Mouse (Mus musculus): ENCODE data around the gene Cdk19. TPM values are rescaled to one million over a fixed set of nuclear protein-coding genes. Genes with fewer than 3 reads are reported as not detected.

The Cdk19 gene
- polyA plus RNA-seq, 1 experiment from 2014 or later: 9.5 TPM

DNA sequence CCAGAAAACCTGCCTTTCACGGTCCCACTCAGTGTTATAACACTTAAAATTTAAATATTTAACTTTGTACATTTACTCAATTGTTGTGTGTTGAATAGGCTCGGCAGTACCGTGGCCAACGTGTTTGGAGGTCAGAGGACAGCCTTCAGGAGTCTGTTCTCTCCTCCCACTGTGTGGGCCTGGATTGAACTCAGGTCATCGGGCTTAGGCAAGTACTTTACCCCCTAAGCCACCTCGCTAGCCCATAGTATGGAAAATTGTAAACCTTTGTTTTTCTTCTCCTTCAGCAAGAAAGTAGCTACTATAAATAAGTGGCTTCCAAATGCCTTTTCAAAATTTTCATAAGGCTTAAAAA, 86.7 kb downstream of the Cdk19 start:
- Histone ChIP-seq H3K4me3 (no peak overlapping the region), H3K9me3 (replicated peaks) (no peaks in the 10 kb centered on the region), H3K27ac (ENCODE audit: poor library complexity, severe bottlenecking) (no peak overlapping the region), H3K4me1 (replicated peaks) (peaks cover 15% of the 10 kb centered on the region), H3K4me2 (no peak overlapping the region), H3K9ac (no peak overlapping the region), H3K27me3 (replicated peaks) (no peaks in the 10 kb centered on the region), H3K36me3 (no peaks in the 10 kb centered on the region)
- no peak for ATAC-seq (ENCODE audit: insufficient number of reproducible peaks, low FRiP score)
- WGBS: 69% methylated on average over 6 of the region's 6 CpGs

DNA sequence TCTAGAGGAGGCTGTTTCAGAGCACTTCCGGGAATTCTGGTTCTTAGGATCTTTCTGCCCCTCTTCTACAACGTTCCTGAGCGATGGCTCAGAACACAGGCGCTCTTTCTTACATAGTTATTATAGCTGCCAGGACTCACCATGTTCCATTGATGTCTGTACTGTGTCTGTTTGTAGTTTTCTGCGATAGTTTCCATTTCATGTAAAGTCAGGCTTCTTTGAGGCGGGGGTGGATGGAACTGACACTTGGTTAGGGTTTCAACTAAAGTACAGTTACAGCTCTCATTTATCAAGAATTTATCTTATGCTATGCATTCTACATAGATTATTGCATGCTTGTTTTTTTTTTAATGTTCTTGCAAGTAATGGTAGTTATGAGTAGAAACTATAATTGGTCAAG, 89.3 kb downstream of the Cdk19 start:
- 71% methylated on average over 6 of the region's 6 CpGs for WGBS
- H3K9ac ChIP-seq: no peak overlapping the region
- no peaks in the 10 kb centered on the region for H3K36me3 ChIP-seq
- H3K9me3 ChIP-seq (replicated peaks): no peaks in the 10 kb centered on the region
- H3K27ac ChIP-seq (ENCODE audit: poor library complexity, severe bottlenecking): no peak overlapping the region
- no peak overlapping the region for H3K4me2 ChIP-seq
- no peaks in the 10 kb centered on the region for H3K27me3 ChIP-seq (replicated peaks)
- H3K4me3 ChIP-seq: no peak overlapping the region
- ATAC-seq (ENCODE audit: insufficient number of reproducible peaks, low FRiP score): no peak
- peaks cover 12% of the 10 kb centered on the region for H3K4me1 ChIP-seq (replicated peaks)

DNA sequence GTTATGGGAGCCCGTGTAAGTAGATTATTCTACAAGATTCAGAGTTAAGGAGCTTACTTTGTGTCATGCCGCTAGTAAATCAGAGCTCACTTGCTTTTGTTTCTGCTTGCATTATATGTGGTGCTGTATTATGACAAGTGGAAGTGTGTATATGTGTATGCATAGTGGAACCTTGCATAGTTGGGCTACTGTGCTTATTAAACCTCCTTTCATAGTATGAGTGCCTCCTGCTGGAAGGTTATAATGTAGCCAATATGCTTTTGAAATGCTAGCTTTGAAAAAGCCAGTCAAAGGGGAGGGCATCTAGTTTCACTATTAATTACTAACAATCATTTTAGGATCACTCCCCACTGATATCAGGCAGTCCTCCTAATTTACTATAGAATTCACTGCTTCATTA, 89.7 kb downstream of the Cdk19 start:
- Histone ChIP-seq H3K4me2 (no peak overlapping the region), H3K9me3 (replicated peaks) (no peaks in the 10 kb centered on the region), H3K4me1 (replicated peaks) (peaks cover 14% of the 10 kb centered on the region), H3K4me3 (no peak overlapping the region), H3K9ac (no peak overlapping the region), H3K27me3 (replicated peaks) (no peaks in the 10 kb centered on the region), H3K36me3 (no peaks in the 10 kb centered on the region), H3K27ac (ENCODE audit: poor library complexity, severe bottlenecking) (no peak overlapping the region)
- ATAC-seq (ENCODE audit: insufficient number of reproducible peaks, low FRiP score): no peak
- 88% methylated on average over 2 of the region's 2 CpGs for WGBS

DNA sequence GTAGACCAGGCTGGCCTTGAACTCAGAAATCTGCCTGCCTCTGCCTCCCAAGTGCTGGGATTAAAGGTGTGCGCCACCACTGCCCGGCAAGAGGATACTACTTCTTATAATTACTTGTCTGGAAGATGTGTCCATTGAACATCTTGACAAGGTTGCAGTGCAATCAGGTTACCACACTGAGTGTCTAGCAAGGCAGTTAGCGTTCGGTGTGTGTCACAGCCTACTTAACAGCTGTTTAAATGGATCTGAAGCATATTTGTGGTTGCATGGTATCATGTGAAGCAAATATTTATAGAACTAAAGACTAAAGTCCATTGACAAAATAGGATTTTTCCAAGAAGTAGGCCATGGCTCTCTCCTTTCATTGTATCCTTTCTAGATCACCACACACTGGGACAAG, 90.8 kb downstream of the Cdk19 start:
- Histone ChIP-seq H3K9me3 (replicated peaks) (no peaks in the 10 kb centered on the region), H3K4me1 (replicated peaks) (peaks cover 13% of the 10 kb centered on the region), H3K36me3 (no peaks in the 10 kb centered on the region), H3K27ac (ENCODE audit: poor library complexity, severe bottlenecking) (no peak overlapping the region), H3K9ac (no peak overlapping the region), H3K4me3 (no peak overlapping the region), H3K27me3 (replicated peaks) (no peaks in the 10 kb centered on the region), H3K4me2 (no peak overlapping the region)
- ATAC-seq (ENCODE audit: insufficient number of reproducible peaks, low FRiP score): no peak
- 93% methylated on average over 4 of the region's 4 CpGs for WGBS

DNA sequence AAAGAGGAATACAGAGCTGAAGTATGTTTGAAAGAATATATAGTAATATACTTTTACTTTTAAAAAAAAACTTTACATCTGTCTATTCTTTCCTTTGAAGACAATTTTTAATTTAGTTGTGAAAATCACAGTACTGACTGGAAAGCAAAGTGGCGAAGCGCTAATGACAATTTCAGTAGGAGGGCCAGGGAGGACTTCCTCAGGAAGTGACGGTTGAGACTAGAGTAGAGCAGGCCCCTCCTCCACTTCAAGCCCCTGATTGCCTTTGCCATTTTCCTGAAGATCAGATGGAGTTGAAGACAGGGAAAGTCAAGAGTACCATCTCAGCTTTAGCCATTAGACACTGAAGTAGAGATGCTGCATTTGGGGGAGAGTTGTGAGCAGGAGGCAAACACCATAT, 92.6 kb downstream of the Cdk19 start:
- Histone ChIP-seq H3K36me3 (no peaks in the 10 kb centered on the region), H3K27ac (ENCODE audit: poor library complexity, severe bottlenecking) (no peak overlapping the region), H3K4me1 (replicated peaks) (peaks cover 5% of the 10 kb centered on the region; the same call in 1 of the 2 replicates), H3K9me3 (replicated peaks) (no peaks in the 10 kb centered on the region), H3K27me3 (replicated peaks) (no peaks in the 10 kb centered on the region), H3K9ac (no peak overlapping the region), H3K4me3 (no peak overlapping the region), H3K4me2 (no peak overlapping the region)
- ATAC-seq (ENCODE audit: insufficient number of reproducible peaks, low FRiP score): no peak
- WGBS: 79% methylated on average over 3 of the region's 3 CpGs

DNA sequence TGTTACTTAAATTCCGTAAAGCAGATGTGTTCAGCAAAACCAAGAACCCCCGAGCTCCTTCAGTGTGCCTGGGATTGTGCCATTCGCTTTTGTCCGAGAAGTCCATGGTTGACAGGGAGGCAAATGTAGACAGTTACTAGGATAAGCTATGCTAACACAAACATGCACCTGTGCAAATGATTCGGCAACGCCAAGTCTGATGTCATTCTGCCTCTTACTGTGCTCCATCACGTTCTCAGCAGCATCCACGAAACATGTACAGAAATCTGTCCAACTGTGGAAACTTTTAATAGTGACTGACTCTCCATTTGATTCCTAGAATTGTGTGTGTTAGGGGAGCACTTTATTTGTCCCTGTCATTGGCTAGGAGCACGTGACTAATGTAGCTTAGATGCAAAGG, 93.0 kb downstream of the Cdk19 start:
- Histone ChIP-seq H3K4me1 (replicated peaks) (peaks cover 5% of the 10 kb centered on the region; the same call in 1 of the 2 replicates), H3K9ac (no peak overlapping the region), H3K36me3 (no peaks in the 10 kb centered on the region), H3K4me2 (no peak overlapping the region), H3K9me3 (replicated peaks) (no peaks in the 10 kb centered on the region), H3K27me3 (replicated peaks) (no peaks in the 10 kb centered on the region), H3K4me3 (no peak overlapping the region), H3K27ac (ENCODE audit: poor library complexity, severe bottlenecking) (no peak overlapping the region)
- no peak for ATAC-seq (ENCODE audit: insufficient number of reproducible peaks, low FRiP score)
- 91% methylated on average over 9 of the region's 9 CpGs for WGBS

DNA sequence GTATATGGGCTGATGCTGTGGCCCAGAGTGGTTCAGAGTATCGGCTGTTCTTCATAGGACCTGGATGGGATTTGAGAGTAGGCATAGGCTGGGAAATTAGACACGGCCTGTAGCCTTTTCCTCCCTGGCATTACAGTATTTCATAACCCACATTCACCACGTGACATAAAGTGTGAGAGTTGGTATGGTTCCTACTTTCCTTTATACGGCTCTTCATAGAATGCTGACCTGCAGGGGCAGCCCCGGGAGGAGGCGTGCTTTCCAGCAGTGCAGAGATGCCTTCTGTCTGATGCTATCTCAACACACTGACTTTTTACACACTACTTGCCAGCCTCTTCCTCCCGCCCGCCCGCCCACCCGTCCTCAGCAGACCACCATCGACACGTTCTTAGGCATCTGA, 96.0 kb downstream of the Cdk19 start:
- H3K9me3 ChIP-seq (replicated peaks): no peaks in the 10 kb centered on the region
- no peak overlapping the region for H3K9ac ChIP-seq
- ATAC-seq (ENCODE audit: insufficient number of reproducible peaks, low FRiP score): no peak
- 0 out of 2 replicates have a peak, but pooled peaks cover 4% of the 10 kb centered on the region for H3K36me3 ChIP-seq
- WGBS: 76% methylated on average over 12 of the region's 12 CpGs
- H3K27ac ChIP-seq (ENCODE audit: poor library complexity, severe bottlenecking): no peak overlapping the region
- no peaks in the 10 kb centered on the region for H3K27me3 ChIP-seq (replicated peaks)
- no peak overlapping the region for H3K4me3 ChIP-seq
- no peak overlapping the region for H3K4me2 ChIP-seq
- H3K4me1 ChIP-seq (replicated peaks): 0 out of 2 replicates have a peak, but pooled peaks cover 2% of the 10 kb centered on the region

DNA sequence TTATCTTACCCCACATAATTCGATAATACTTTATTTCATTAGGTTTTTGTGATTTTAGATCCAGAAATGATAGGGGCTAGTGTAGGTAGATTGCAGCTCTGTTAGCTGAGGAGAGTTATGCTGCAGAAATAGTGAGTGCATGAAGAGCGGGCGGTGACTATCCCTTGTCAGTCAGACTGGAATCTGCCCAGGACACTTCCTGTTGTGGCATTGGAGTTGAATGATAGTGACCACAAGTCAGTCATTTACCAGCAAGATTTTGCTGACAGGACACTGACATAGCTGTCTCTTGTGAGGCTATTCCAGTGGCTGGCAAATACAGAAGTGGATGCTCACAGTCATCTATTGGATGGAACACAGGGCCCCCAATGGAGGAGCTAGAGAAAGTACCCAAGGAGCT, 97.8 kb downstream of the Cdk19 start:
- H3K27ac ChIP-seq (ENCODE audit: poor library complexity, severe bottlenecking): no peak overlapping the region
- no peaks in the 10 kb centered on the region for H3K9me3 ChIP-seq (replicated peaks)
- H3K4me1 ChIP-seq (replicated peaks): peaks cover 5% of the 10 kb centered on the region; the same call in 1 of the 2 replicates
- 0 out of 2 replicates have a peak, but pooled peaks cover 4% of the 10 kb centered on the region for H3K36me3 ChIP-seq
- WGBS: 83% methylated on average over 3 of the region's 3 CpGs
- no peak overlapping the region for H3K4me2 ChIP-seq
- H3K4me3 ChIP-seq: no peak overlapping the region
- no peak for ATAC-seq (ENCODE audit: insufficient number of reproducible peaks, low FRiP score)
- H3K9ac ChIP-seq: no peak overlapping the region
- H3K27me3 ChIP-seq (replicated peaks): no peaks in the 10 kb centered on the region

DNA sequence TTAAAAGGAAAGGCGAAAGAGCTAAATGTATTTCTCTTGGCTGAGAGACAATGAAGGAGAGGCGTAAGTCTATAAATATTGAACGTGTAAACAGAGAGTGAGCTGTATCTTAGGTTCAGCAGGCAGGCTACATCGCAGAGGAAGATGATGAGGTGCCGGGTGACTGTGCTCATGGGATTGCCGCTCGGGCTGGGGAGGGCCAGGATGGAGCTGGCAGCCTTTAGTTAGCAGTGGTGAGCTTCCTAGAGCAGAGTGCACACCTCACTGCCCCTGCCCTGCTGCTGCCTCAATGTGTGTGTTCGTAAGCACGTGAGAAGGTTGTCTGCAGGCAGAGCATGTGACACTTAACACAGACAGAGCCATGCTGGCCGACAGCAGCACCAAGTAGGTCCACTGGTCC, 101.4 kb downstream of the Cdk19 start:
- ATAC-seq (ENCODE audit: insufficient number of reproducible peaks, low FRiP score): no peak
- H3K36me3 ChIP-seq: 0 out of 2 replicates have a peak, but pooled peaks cover 4% of the 10 kb centered on the region

DNA sequence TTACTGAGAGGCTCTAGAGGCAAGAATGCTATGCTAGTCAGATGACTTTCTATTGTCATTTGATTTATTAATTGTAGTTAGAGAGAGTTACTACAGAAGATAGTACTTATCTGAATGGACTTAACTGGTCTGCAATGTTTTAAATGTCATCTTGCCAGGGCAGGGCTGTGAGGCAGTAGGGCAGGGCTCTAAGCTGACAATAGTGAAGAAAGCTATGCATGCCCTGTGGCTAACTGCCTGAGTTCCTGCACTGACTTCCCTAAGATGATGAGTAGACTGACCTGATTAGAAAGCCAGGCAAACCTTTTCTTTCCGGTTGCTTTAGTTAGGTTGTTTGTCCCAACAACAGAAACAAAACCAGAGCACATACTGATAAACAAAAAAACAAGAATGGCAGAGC, 102.7 kb downstream of the Cdk19 start:
- Histone ChIP-seq H3K9ac (no peak overlapping the region), H3K27ac (ENCODE audit: poor library complexity, severe bottlenecking) (no peak overlapping the region), H3K4me1 (replicated peaks) (peaks cover 3% of the 10 kb centered on the region; the same call in 1 of the 2 replicates), H3K36me3 (0 out of 2 replicates have a peak, but pooled peaks cover 4% of the 10 kb centered on the region), H3K4me3 (no peak overlapping the region), H3K4me2 (no peak overlapping the region), H3K9me3 (replicated peaks) (no peaks in the 10 kb centered on the region; the same call in 1 of the 2 replicates), H3K27me3 (replicated peaks) (no peaks in the 10 kb centered on the region)
- ATAC-seq (ENCODE audit: insufficient number of reproducible peaks, low FRiP score): no peak
- 37% methylated on average over 1 of the region's 1 CpGs for WGBS

More for the DNA sequence above, 101.4 kb downstream of the Cdk19 start:
- Histone ChIP-seq H3K9me3 (replicated peaks) (no peaks in the 10 kb centered on the region; the same call in 1 of the 2 replicates), H3K4me1 (replicated peaks) (peaks cover 3% of the 10 kb centered on the region; the same call in 1 of the 2 replicates), H3K4me2 (no peak overlapping the region), H3K27me3 (replicated peaks) (no peaks in the 10 kb centered on the region), H3K9ac (no peak overlapping the region), H3K27ac (ENCODE audit: poor library complexity, severe bottlenecking) (no peak overlapping the region), H3K4me3 (no peak overlapping the region)
- WGBS: 83% methylated on average over 10 of the region's 10 CpGs

DNA sequence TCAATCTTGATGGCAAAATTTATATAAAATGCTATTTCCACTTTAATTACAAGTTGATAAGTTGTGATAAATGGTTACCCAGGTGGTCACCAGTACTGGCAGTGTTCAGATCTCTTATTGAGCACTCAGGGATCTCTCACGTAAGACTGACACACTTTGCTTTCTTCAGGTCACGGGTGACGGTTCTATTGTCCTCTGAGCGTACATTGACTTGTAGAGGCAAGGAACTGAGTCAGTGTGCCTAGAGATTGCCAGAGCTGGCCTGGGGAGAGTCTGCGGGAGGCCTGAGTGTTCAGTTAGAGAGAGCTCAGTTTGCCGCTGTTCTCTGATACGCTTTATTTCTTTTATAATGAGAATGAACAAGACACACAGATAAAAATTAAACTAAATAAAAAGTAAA, 104.0 kb downstream of the Cdk19 start:
- H3K9me3 ChIP-seq (replicated peaks): no peaks in the 10 kb centered on the region; the same call in 1 of the 2 replicates
- ATAC-seq (ENCODE audit: insufficient number of reproducible peaks, low FRiP score): no peak
- WGBS: 78% methylated on average over 7 of the region's 7 CpGs
- H3K4me3 ChIP-seq: no peak overlapping the region
- peaks cover 11% of the 10 kb centered on the region; the same call in 1 of the 2 replicates for H3K4me1 ChIP-seq (replicated peaks)
- no peak overlapping the region for H3K4me2 ChIP-seq
- no peak overlapping the region for H3K27ac ChIP-seq (ENCODE audit: poor library complexity, severe bottlenecking)
- no peak overlapping the region for H3K9ac ChIP-seq
- no peaks in the 10 kb centered on the region for H3K27me3 ChIP-seq (replicated peaks)
- 0 out of 2 replicates have a peak, but pooled peaks cover 2% of the 10 kb centered on the region for H3K36me3 ChIP-seq

DNA sequence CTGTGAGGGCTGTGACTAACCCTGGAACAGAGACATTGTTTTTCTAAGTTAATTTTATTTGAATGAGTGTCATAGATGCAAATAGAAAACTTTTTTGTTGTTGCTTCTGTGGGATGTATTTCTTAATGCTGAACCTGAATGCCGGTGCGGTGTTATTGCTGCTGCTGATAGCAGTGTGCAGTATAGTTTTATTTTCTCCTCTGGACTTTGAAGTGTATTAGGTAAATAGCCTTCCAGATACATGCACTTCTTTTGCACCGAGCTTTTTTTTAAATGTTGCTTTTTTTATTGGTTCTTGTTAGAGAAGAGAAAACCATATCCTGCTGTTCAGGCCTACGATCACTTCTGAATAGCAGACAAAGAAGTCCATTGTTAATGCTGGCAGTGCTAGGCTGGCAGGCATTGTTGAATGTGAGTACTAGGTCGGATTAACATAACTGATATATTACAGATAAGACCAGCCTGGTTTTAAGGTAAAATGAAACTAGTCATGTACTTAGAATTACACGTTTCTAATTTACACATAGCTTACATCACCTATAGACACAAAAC, 104.5 kb downstream of the Cdk19 start:
- Histone ChIP-seq H3K9ac (no peak overlapping the region), H3K9me3 (replicated peaks) (no peaks in the 10 kb centered on the region; the same call in 1 of the 2 replicates), H3K4me2 (no peak overlapping the region), H3K4me3 (no peak overlapping the region), H3K4me1 (replicated peaks) (peaks cover 11% of the 10 kb centered on the region; the same call in 1 of the 2 replicates), H3K27ac (ENCODE audit: poor library complexity, severe bottlenecking) (no peak overlapping the region), H3K36me3 (no peaks in the 10 kb centered on the region), H3K27me3 (replicated peaks) (no peaks in the 10 kb centered on the region)
- no peak for ATAC-seq (ENCODE audit: insufficient number of reproducible peaks, low FRiP score)
- WGBS: 66% methylated on average over 6 of the region's 6 CpGs

All from heart, embryonic 12.5 days (tissue).